Mouse (Mus musculus) spleen, adult 2 months (tissue): ENCODE data around the gene Tpm4. TPM values are rescaled to one million over a fixed set of nuclear protein-coding genes. Genes with fewer than 3 reads are reported as not detected.
A peak's percentile ranks its signal among the peaks of the same experiment; 100 is the strongest.

Experiments used
- DNase-seq, 2 experiments: peaks; one replicate each; pipeline versions ENCODE4 v3.0.0 to v3.0.0-alpha.2; 2012 to 2021; ENCODE audit warnings: low spot score in 2 of 2, low read depth in 1 of 2
- H3K27ac ChIP-seq: fragments of 200-500 bp; 2 replicates; pipeline ENCODE4 v1.5.1; 2012; ENCODE audit warnings: low read length, inconsistent platforms; ENCODE audit not compliant: insufficient read depth
- H3K27me3 ChIP-seq: fragments of 200-500 bp; 2 replicates; pipeline ENCODE4 v1.6.1; 2012; ENCODE audit warnings: mild to moderate bottlenecking, moderate library complexity, low read length, inconsistent platforms; ENCODE audit not compliant: control insufficient read depth, insufficient read depth
- H3K36me3 ChIP-seq: fragments of 200-500 bp; 2 replicates; pipeline ENCODE4 v1.6.1; 2012; ENCODE audit warnings: mild to moderate bottlenecking, low read length, inconsistent platforms; ENCODE audit not compliant: control insufficient read depth, insufficient read depth
- H3K4me1 ChIP-seq: fragments of 200-500 bp; 2 replicates; pipeline ENCODE4 v1.6.1; 2011; ENCODE audit warnings: inconsistent platforms; ENCODE audit not compliant: control insufficient read depth, insufficient read depth, insufficient read length
- H3K4me3 ChIP-seq: fragments of 200-500 bp; 2 replicates; pipeline ENCODE4 v1.5.1; 2011; ENCODE audit warnings: mild to moderate bottlenecking, inconsistent platforms; ENCODE audit not compliant: insufficient read depth, insufficient read length; ENCODE audit errors: extremely low read depth
- CTCF ChIP-seq: fragments of 200-500 bp; IDR thresholded peaks from 2 replicates; pipeline ENCODE4 v1.5.1; 2011; ENCODE audit warnings: mild to moderate bottlenecking, inconsistent platforms; ENCODE audit not compliant: insufficient read depth, insufficient read length, insufficient replicate concordance; ENCODE audit errors: extremely low read depth
- POLR2A ChIP-seq: fragments of 200-500 bp; IDR thresholded peaks from 2 replicates; pipeline ENCODE4 v1.6.1; 2011; ENCODE audit warnings: low read depth, low read length, inconsistent platforms
- WGBS: fragments of 180-500 bp; shearing (Covaris S2); methylation state at CpG from one replicate; pipeline ENCODE4 v1.1.7; 2018; 5-methylcytosine and 5-hydroxymethylcytosine counted together
- polyA plus RNA-seq: library from polyadenylated mRNA; depleted of rRNA; stranded (reverse); fragments of >200 nt; gene quantifications from 2 replicates; pipeline ENCODE4 v1.2.3, GENCODE M21; 2012

The Tpm4 gene
- polyA plus RNA-seq, 1 experiment, result 62.3 TPM

DNA sequence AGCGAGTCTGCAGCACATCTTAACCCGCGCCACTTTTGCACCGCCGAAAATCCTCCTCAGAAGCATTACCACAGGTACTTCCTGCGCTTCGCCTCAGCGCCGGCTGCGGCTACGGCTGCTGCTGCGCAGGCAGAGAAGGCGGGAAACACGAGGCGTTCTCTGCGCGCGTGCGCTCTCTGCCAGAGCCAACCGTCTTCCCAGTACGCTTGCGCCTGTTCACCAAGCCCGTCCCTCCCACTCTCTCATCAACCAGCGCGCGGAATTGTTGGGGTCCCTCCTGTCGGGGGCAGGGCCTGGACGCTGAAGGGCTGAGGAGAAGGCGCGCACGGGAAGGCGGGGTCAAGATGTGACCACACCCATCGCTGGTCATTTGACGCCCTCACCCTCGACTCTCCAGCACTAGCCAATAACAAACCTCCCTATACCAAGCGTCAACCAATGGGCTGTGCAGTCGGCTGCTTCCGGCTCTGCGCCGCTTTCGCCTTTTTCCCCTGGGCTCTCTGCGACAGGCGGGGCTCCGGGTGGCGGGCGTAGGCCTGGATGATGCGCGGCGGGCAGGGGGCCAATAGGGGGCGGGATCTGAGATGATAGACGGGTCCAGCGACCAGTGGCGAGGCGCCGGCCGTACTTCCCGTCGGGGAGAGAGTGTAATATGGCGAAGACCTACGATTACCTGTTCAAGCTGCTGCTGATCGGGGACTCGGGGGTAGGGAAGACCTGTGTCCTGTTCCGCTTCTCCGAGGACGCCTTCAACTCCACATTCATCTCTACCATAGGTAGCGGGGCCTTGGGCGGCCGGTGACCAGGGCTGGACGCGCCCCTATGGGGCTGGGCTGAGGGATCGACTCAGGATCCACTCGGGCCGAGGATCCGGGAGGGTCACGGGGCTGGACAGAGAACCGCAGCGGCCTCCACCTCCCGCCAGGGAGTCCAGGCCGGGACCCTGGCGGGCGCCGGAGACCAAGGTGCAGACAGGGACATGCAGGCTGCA is 26.2 kb downstream of the Tpm4 start, which contains the start of gene Rab8a:
Gene Rab8a (plus strand): TSS at position 494 of the 991 bp plus-strand sequence.
- TF ChIP-seq CTCF, result no peak
- peak; percentile 83 for TF ChIP-seq POLR2A
- peak within 1 kb of the TSS; percentile 96 for H3K27ac ChIP-seq

DNA sequence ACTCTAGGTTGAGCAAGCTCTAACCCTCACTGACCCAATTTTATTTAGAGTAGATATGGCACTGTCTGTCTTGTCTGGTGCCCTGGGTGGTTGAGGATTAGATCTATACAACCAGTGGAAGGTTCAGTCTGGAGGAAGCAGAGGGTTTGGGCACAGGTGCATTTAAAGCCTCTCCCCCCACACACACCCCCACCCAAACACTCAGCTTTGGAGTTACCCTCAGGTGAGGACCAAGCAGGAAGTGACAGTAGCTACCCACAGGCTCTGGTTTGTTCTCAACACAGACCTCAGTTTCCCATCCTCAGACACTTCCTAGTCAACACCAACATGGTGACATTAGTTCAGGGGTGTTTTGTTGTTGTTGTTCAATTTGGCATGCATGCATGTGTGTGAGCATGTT is 28.0 kb downstream of the Tpm4 start:
- H3K4me1 ChIP-seq, result peaks cover 28% of the 10 kb centered on the region; the same call in 1 of the 2 replicates
- TF ChIP-seq POLR2A (no peak), CTCF (no peak)
- H3K27ac ChIP-seq, result peak overlapping the region; percentile 94; the same call in 1 of the 2 replicates
- no peak overlapping the region for H3K4me3 ChIP-seq
- H3K27me3 ChIP-seq, result no peaks in the 10 kb centered on the region
- no peak for DNase-seq
- H3K36me3 ChIP-seq, result peaks cover 5% of the 10 kb centered on the region; the same call in 1 of the 2 replicates

More for the DNA sequence above, 26.2 kb downstream of the Tpm4 start, which contains the start of gene Rab8a:
- peaks cover 5% of the 10 kb centered on the region; the same call in 1 of the 2 replicates for H3K36me3 ChIP-seq
- no peaks in the 10 kb centered on the region for H3K27me3 ChIP-seq
- under 1% methylated on average over 80 of the region's 82 CpGs for WGBS
- H3K4me1 ChIP-seq, result peaks cover 17% of the 10 kb centered on the region; the same call in 1 of the 2 replicates
- H3K4me3 ChIP-seq, result peak within 1 kb of the TSS; percentile 81
- DNase-seq, result peak; percentile 99 to 100

DNA sequence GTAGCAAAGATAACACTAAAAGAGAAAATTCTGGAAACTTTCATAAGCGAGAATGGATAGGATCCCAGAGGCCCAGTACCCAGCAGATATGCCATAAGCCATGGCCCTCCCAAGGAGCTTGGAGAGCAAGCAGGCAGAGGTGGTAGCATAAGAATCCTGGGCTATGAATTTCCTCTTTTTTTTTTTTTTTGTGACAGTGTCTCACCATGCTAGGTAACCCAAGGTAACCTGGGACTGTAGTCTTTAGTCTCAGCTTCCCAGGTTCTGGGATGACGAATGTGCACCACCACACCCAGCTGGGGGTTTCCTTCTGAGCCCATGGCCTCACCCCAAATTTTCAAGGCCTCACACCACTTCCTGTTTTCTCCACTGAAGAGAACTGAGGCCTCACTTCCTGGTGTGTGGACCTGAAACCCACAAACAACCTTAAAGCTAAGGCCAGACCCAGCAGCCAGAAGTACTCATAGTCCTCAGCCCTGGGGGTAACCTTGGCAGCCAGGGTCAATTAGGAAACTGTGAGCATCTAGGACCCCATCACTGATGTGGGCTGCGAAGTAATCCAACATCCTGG is 34.4 kb downstream of the Tpm4 start:
- peak overlapping the region; percentile 91 for H3K27ac ChIP-seq
- 52% methylated on average over 3 of the region's 3 CpGs for WGBS
- peaks cover 46% of the 10 kb centered on the region for H3K36me3 ChIP-seq

DNA sequence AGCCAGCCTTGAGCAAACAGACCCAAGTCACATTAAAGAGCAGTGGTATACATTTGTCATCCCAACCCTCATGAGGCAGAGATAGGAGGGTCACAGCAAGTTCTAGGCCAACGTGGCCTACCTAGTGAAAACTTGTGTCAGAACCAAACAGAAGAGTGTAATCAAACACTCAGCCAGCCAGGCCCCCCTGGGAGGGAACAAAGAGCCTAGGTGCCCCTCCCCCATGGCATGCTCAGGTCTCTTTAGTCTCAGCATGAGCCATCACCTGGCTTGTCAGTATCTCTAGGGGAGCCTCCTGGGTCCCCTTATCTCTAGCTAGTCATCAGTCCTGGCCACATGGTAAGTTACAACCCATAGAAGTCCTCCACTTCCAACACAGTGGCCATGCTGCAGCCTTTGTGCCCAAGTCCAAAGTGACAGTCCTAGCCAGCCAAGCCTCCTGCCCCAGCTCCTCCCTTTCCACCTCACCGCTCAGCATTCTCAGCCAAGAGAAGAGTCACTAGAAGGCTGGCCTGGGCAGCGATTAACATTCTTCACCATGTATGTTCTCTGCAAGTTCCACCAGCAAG is 35.0 kb downstream of the Tpm4 start:
- peaks cover 34% of the 10 kb centered on the region; the same call in 1 of the 2 replicates for H3K4me1 ChIP-seq
- H3K4me3 ChIP-seq, result no peak overlapping the region
- 87% methylated on average over 3 of the region's 3 CpGs for WGBS
- peak overlapping the region; percentile 91 for H3K27ac ChIP-seq
- DNase-seq, result peak in 1 of 2 experiments; percentile 39
- no peaks in the 10 kb centered on the region for H3K27me3 ChIP-seq
- peaks cover 47% of the 10 kb centered on the region for H3K36me3 ChIP-seq
- TF ChIP-seq CTCF (no peak), POLR2A (no peak)

More for the DNA sequence above, 34.4 kb downstream of the Tpm4 start:
- no peak overlapping the region for H3K4me3 ChIP-seq
- no peak for TF ChIP-seq POLR2A
- TF ChIP-seq CTCF, result no peak
- DNase-seq, result peak; percentile 81 to 88
- peaks cover 34% of the 10 kb centered on the region; the same call in 1 of the 2 replicates for H3K4me1 ChIP-seq
- H3K27me3 ChIP-seq, result no peaks in the 10 kb centered on the region

DNA sequence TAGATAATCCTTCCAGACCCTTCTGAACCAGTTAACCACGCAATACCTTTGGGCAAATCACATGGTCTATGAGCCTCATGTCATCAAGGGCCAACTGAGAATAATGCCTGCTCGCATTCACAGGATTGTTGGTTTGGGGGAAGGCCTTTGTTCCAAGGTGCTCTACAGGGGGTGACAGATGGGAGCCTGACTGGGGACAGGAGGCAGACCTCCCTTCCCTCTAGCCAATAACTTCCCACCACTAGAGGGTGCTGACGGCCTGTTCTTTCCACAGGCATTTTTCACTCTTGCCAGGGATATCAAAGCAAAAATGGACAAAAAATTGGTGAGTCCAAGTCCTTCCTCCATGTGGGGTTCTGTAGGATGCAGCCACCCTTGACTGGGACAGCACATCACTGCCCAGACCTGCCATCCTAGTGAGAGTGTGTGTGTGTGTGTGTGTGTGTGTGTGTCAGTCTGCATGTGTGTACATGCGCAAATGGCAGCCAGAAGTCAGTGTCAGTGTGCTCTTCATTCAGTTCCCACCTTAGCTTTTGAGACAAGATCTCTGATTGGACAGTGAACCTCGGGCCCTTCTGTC is 42.7 kb downstream of the Tpm4 start:
- DNase-seq, result peak; percentile 56 to 76
- no peaks in the 10 kb centered on the region for H3K27me3 ChIP-seq
- peaks cover 64% of the 10 kb centered on the region for H3K36me3 ChIP-seq
- H3K4me3 ChIP-seq, result no peak overlapping the region
- 73% methylated on average over 5 of the region's 5 CpGs for WGBS
- peak; percentile 74; the same call in 1 of the 2 replicates for TF ChIP-seq CTCF
- TF ChIP-seq POLR2A, result no peak
- H3K4me1 ChIP-seq, result no peaks in the 10 kb centered on the region; the same call in 1 of the 2 replicates
- no peak overlapping the region for H3K27ac ChIP-seq

DNA sequence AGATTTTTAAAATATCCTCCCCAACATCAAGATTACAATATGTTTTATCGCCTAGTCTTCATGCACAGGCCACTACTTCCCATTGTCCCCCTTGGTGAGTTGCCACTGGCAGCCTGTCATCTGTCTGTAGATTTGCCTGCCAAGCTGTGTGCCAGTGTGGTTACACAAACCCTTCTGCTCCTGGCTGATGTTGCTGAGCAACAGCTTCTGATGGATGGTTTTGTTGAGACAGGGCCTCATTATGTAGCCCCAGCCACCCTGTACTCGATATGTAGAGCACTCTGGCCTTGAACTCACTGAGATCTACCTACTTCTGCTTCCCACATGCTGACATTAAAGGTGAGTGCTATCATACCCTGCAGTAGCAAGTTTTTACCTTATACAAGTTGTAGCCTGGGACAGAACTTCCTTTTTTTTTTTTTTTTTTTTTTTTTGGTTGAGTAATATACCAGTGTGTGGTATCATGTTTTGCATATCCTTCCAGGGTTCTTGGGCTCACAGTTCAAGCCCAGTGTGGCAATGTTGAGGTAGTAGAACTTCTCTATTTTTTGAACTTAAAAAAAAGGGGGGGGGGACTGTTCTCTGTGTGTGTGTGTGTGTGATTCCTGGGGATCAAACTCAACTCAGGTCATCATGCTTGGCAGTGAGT is 48.9 kb downstream of the Tpm4 start:
- Histone ChIP-seq H3K27me3 (no peaks in the 10 kb centered on the region), H3K4me3 (no peak overlapping the region), H3K27ac (peak overlapping the region; percentile 78), H3K36me3 (peaks cover 21% of the 10 kb centered on the region), H3K4me1 (peaks cover 14% of the 10 kb centered on the region; the same call in 1 of the 2 replicates)
- no peak for TF ChIP-seq POLR2A
- TF ChIP-seq CTCF, result no peak
- peak; percentile 58 to 69 for DNase-seq
- 29% methylated on average over 2 of the region's 2 CpGs for WGBS
